Mouse (Mus musculus): Measurements from ENCODE around the gene Tom1.

DNA sequence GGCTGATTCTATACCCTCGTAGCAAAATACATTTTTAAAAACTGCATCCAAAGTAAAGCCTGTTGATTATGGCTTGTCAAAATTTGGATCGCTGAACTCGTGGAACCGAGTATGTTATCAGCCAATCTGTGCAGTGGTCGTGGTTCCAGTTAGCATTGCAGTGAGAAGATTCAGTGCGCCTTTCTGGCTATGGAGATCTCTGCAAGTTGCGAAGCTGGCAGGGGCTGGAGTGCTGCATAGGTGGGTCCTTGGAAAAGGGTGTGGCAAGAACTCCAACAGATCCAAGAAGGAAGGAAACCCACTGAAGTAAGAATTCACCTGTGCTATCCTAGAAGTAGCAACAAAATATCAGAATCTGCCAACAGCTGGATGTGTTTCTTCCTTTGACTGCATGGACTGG is 39.0 kb upstream of the Tom1 start:
- TF ChIP-seq E2F4 (IDR thresholded peaks at IDR 0.05; ENCODE audit: insufficient read depth) (no peak), POLR2A (IDR thresholded peaks at IDR 0.05; ENCODE audit: insufficient read length, low read depth) (no peak), MYOD1 (IDR thresholded peaks at IDR 0.05; ENCODE audit: control insufficient read depth in 1 of 3, insufficient read length in 2 of 3, low read depth in 2 of 3) (no peak), USF1 (IDR thresholded peaks at IDR 0.05; ENCODE audit: low read depth) (no peak), TCF12 (IDR thresholded peaks at IDR 0.05; ENCODE audit: insufficient read depth, poor library complexity, severe bottlenecking) (no peak), REST (IDR thresholded peaks at IDR 0.05; ENCODE audit: insufficient read depth, insufficient read length) (no peak), CEBPB (IDR thresholded peaks at IDR 0.05; ENCODE audit: insufficient read depth, poor library complexity, severe bottlenecking) (no peak)
